Mouse (Mus musculus) spleen, adult 12 weeks (tissue): ENCODE results near the gene Fam71f2.

Experiments
- DNase-seq: peaks from one replicate; pipeline ENCODE4 v3.0.0; 2022; ENCODE audit warnings: low spot score

Gene Fam71f2

GRCm38 (mm10) chr6:29278513-29279267 lies 703 bp upstream of the Fam71f2 start:
- DNase-seq = no peak

- DNase-seq = no peak
Measured at GRCm38 (mm10) chr6:29280671-29281070, 1.3 kb downstream of the Fam71f2 start.

GRCm38 (mm10) chr6:29286870-29287269 lies 7.5 kb downstream of the Fam71f2 start:
- DNase-seq = no peak

- no peak for DNase-seq
Measured at GRCm38 (mm10) chr6:29287481-29287880, 8.1 kb downstream of the Fam71f2 start.

- no peak for DNase-seq
Measured at GRCm38 (mm10) chr6:29287944-29288343, 8.6 kb downstream of the Fam71f2 start.

GRCm38 (mm10) chr6:29288651-29289050 lies 9.3 kb downstream of the Fam71f2 start:
- DNase-seq = no peak

GRCm38 (mm10) chr6:29299112-29299511 lies 19.7 kb downstream of the Fam71f2 start:
- DNase-seq = no peak

- DNase-seq = no peak
Measured at GRCm38 (mm10) chr6:29303251-29303650, 23.9 kb downstream of the Fam71f2 start.

GRCm38 (mm10) chr6:29303726-29304125 lies 24.3 kb downstream of the Fam71f2 start:
- no peak for DNase-seq

- DNase-seq = no peak
Measured at GRCm38 (mm10) chr6:29305462-29305861, 26.1 kb downstream of the Fam71f2 start.

GRCm38 (mm10) chr6:29308846-29309605 lies 29.6 kb downstream of the Fam71f2 start:
- no peak for DNase-seq

GRCm38 (mm10) chr6:29313690-29314202 lies 34.4 kb downstream of the Fam71f2 start:
- no peak for DNase-seq

- no peak for DNase-seq
Measured at GRCm38 (mm10) chr6:29317286-29317685, 37.9 kb downstream of the Fam71f2 start.

GRCm38 (mm10) chr6:29317941-29318340 lies 38.5 kb downstream of the Fam71f2 start:
- DNase-seq = no peak

GRCm38 (mm10) chr6:29318879-29319278 lies 39.5 kb downstream of the Fam71f2 start, which contains the start of gene Fam71f1:
Gene Fam71f1 (plus strand): TSS chr6:29319140.
- no peak for DNase-seq

- no peak for DNase-seq
Measured at GRCm38 (mm10) chr6:29321586-29321985, 42.2 kb downstream of the Fam71f2 start.

- DNase-seq = no peak
Measured at GRCm38 (mm10) chr6:29322147-29322546, 42.8 kb downstream of the Fam71f2 start.

GRCm38 (mm10) chr6:29322735-29323134 lies 43.3 kb downstream of the Fam71f2 start:
- no peak for DNase-seq

GRCm38 (mm10) chr6:29326961-29327360 lies 47.6 kb downstream of the Fam71f2 start:
- DNase-seq = no peak

- no peak for DNase-seq
Measured at GRCm38 (mm10) chr6:29329514-29329913, 50.1 kb downstream of the Fam71f2 start.
